Mouse (Mus musculus) kidney, postnatal 25 days (tissue): ENCODE data around the gene Cd5l.
"Not testable (repeated sequence)": the region's sequence is repeated elsewhere in the genome, so short reads cannot be mapped to it uniquely, and the experiment has no call there.

Experiments used
- DNase-seq, 2 experiments: peaks; one replicate each; pipeline ENCODE4 v3.0.0; 2021; ENCODE audit warnings: mixed read lengths in 2 of 2

Gene Cd5l

DNA sequence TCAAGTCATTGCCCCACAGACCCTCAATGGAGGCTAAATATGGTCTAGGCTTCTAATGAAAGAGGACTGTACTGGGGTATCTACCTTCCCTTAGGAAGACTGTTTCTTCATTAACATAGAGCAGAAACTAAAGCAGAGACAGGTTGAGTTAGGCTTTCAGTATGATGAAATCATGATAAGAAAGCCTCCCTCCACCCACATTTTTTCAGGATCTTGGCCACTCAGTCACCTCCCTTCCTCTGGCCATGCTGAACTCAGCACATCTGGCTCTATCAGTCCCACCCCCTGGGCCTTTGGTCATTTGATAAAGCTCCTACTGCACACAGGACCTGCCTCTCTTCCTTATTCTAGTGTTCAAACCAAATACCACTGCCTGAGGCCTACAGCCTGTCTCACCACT, at the start of gene Cd5l:
TSS of gene Cd5l (plus strand) at position 301 of the 400 bp plus-strand sequence.
- no peak for DNase-seq

DNA sequence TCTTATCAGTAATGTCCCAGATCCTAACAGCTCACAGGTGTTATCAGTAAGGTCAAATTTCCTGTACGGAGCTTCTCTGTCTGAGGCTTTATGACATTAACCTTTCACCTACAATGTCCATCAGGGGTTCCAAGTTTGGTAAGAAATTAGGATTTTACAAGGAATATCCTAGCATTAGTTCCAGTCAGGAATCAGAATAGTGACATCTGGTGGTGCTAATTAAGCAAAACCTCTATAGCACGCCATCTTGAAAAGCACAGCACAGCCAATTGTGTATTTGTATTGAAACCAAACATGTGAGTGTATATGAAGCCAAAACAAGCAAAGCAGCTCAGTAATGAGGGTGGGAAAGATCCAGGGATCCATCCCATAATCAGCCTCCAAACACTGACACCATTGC, 47.8 kb upstream of the Cd5l start:
- no peak for DNase-seq

DNA sequence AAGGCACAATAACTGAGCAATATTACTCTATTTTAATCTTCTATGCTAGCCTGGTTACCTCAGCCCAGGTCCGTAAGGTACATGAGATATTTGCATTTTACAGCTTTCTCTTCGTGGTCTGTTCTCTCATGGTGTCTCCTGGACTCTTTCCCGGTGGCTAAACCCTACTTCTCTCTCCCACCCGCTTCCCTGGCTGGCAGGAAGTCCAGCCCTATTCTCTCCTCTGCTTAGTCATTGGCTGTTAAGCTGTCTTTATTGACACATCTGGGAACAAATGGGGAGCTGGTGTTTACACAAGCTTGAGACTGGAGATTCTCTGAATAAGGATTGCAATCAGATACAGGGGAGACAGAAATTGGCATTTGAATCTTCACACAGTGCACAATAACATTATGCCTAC, 35.1 kb upstream of the Cd5l start:
- DNase-seq = no peak

DNA sequence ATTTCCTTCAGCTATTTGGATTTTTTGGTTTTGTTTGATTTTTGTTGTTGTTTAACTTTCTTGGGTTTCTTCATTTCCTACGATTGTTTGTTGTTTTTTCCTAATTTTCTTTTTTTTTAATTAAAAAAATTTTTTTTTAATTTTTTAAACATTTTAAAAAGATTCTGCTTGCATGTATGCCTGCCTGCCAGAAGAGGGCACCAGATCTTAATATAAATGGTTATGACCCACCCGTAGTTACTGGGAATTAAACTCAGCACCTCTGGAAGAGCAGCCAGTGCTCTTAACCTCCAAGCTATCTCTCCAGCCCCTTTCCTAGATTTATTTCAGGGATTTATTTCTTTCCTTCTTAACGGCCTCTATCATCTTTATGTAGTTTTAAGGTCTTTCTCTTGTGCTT, 33.9 kb upstream of the Cd5l start:
- no peak for DNase-seq

DNA sequence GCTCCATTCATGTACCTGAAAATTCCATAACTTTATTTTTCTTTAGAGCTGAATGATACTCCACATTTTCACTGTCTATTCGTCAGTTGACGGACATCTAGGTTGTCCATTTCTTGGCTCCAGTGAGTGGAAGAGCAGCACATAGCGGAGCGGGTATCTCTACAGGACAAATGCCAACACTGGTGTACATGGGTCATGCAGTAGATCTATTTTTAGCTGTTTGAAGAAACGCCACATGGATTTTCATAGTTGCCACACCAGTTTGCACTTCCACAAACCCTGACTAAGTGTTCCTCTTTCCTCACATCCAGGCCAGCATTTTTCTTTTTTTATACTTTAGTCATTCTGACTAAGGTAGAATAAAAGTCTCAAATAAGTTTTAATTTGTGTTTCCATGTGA, 19.8 kb upstream of the Cd5l start:
- DNase-seq = no peak

DNA sequence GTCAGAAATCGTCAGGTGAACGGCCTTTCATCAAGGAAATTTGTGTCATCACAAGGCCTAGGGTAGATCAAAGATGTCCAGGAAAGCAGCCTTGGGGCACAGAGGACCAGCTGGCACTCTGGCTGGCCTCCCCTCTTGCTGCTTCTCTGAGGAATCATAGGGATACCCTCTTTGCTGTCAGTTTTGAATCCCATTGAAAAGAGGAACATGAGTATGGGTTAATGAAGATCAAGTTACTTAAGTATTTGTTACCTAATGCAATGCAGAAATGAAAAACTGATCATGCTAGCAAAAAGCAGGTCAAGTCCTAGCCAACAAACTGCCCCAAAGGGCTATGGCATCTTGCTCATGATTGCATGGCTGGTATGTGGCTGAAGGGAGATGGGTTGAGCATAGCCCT, 6.7 kb upstream of the Cd5l start:
- DNase-seq = not testable (repeated sequence)

DNA sequence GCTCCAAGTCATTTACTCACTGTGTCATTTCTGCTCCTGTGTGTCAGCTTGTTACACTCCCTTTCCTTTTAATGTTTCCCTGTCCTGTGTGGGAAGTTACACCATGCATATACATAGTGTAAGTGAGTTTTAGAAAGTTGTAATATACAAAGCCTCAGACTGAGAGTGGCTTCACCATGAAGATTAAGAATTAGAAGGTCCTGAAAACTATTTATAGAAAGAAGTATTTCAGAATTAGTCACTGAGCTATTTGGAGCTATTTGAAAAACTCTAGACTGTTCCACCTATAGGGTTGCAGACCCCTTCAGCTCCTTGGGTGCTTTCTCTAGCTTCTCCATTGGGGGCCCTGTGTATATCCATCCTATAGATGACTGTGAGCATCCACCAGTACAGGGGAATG, 1.5 kb downstream of the Cd5l start:
- no peak for DNase-seq

DNA sequence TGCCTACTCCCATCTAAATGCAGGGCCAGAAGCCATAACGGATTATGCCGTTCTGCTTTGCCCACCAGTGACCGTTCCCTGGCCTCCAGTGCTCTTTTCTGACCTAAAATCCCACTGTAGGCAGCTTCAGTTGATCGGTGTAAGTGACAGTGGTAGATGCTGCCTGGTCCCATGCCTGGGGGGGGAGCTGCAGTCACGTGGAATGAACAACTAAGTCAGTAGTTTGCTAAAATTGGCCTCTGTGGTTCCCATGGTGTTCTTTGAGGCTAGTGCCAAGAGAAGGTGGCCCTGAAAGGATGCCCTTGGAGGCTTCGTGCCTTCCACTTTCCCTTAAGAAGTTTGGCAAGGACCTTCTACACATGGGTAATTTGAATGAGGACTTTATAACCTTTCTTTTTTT, 2.8 kb downstream of the Cd5l start:
- DNase-seq = no peak

DNA sequence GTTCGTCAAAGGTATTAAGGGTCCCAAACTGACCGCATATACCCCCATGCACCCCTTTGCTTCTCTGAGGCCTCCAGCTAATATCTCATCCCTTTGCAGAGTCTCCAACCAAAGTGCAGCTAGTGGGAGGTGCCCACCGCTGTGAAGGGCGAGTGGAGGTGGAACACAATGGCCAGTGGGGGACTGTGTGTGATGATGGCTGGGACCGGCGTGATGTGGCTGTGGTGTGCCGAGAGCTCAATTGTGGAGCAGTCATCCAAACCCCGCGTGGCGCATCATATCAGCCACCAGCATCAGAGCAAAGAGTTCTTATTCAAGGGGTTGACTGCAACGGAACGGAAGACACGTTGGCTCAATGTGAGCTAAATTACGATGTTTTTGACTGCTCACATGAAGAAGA, 8.0 kb downstream of the Cd5l start:
- DNase-seq = no peak

DNA sequence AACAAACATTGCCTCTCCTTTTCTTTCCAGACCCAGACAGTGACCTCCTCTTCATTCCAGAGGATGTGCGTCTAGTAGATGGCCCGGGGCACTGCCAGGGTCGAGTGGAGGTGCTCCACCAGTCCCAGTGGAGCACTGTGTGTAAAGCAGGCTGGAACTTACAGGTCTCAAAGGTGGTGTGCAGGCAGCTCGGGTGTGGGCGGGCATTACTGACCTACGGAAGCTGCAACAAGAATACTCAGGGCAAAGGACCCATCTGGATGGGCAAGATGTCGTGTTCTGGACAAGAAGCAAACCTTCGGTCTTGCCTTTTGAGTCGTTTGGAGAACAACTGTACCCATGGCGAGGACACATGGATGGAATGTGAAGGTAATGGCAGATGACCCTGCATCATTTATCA, 9.8 kb downstream of the Cd5l start:
- no peak for DNase-seq

DNA sequence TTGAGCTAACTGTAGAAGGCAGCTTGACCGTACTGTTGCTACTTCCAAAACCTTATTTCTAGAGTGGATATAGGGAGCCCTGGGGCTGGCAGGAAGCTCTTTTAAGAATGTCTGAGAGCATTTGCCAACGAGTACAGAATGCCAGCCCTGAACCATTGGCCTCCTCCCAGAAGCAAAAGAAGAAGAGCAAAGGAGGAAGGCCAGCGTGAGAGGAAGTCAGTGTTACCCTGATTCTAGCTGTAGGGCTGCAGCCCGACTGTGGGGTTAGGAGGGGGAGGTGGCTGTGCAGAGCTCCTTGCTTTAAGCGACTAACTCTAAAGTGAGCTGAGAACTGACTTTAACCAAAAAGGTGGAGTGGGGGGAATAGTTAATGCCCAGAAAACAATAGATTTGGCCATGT, 11.5 kb downstream of the Cd5l start:
- no peak for DNase-seq

DNA sequence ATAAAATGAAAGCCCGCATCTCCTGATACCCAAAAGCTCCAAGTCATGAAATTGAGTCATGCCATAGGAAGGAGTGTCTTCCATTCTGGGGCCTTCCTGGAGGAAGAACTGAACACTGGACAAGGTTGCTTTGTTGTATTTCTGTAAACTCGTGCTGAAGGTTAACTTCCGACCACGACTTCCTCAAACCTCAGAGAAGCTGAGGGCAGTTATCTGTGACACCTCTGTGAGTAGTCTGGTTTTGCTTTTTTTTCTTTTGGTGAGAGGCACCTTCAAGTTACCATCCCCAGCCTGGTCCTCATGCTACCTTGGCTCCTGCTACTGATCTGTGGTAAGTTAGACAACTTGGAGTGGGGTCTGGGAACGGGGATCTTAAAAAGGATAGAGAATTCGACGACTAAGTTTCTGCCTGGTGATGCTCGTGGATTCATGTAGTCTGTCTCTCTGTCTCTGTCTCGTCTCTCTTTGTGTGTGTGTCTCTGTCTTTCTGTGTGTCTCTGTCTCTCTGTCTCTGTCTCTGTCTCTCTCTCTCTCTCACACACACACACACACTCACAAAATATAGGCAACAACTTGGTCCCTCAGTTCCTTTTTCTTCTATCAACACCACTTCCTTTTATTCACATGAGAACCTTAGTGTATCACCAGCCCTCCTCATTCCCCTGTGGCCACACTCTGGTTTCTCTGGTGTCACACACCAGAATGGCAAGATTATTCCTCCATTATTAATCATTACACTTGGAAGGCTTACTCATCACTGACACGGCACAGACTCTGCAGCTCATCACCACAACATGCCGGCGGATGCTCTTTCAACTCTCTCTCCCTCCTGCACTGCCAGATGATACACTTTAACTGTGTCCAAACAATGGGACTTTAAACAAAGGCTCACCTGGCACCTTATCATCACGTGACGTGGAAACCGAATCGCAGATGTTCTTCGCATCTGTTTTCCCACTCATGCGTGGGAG, 18.8 kb downstream of the Cd5l start, which contains the start of gene Fcrl1:
TSS of gene Fcrl1 (plus strand) at position 193 of the 971 bp plus-strand sequence.
- DNase-seq = no peak

DNA sequence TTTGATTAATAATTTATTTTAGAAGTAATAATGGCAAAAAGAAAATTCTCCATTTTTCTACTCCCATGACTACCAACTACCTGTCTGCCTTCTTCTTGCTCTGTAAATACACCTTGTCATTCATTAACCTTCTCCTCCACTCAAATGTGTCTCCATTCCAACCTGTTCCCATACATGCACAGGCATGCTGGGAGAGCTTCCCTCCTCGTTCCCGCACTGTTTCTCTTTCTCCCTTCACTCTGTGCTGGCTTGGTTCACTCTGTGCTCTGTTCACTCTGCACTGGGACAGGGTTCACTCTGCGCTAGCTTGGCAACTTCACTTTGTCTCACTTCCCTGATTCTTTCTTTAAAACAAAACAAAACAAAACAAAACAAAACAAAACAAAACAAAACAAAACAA, 19.5 kb downstream of the Cd5l start:
- no peak for DNase-seq

DNA sequence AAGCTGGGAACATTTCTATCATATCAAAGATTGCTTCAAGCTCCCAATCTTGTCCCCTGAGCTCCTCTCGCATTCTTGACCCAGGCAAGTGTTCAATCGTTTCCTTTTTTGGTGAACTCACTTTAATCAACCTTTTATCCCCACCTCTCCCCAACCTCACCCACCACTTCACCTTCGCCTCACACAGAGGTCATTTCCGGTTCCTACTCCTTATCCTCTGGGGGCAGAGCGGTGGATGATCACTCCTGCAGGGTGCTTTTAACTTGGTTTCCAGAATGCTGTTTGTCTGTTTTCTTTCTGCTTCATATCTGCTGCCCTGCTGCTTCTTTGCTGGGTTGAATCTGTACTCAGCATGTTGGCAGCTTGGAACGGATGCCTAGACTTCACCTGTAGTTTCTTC, 20.0 kb downstream of the Cd5l start:
- no peak for DNase-seq

DNA sequence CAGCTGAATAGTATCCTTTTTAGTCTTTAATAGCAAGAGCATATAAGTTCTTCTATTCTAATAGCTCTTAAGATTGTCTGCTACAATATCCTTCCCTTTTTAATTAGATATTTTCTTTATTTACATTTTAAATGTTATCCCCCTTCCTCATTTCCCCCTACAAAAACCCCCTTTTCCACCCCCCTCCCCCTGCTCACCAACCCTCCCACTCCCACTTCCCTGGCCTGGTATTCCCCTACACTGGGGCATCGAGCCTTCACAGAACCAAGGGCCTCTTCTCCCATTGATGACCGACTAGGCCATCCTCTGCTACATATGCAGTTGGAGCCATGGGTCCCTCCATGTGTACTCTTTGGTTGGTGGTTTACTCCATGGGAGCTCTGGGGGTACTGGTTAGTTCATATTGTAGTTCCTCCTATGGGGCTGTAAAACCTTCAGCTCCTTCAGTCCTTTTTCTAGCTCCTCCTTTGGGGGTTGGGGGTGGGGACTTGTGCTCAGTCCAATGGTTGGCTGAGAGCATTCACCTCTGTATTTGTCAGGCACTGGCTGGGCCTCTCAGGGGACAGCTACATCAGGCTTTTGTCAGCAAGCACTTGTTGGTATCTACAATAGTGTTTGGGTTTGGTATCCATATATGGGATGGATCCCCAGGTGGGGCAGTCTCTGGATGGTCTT, 22.1 kb downstream of the Cd5l start:
- DNase-seq = not testable (repeated sequence)

DNA sequence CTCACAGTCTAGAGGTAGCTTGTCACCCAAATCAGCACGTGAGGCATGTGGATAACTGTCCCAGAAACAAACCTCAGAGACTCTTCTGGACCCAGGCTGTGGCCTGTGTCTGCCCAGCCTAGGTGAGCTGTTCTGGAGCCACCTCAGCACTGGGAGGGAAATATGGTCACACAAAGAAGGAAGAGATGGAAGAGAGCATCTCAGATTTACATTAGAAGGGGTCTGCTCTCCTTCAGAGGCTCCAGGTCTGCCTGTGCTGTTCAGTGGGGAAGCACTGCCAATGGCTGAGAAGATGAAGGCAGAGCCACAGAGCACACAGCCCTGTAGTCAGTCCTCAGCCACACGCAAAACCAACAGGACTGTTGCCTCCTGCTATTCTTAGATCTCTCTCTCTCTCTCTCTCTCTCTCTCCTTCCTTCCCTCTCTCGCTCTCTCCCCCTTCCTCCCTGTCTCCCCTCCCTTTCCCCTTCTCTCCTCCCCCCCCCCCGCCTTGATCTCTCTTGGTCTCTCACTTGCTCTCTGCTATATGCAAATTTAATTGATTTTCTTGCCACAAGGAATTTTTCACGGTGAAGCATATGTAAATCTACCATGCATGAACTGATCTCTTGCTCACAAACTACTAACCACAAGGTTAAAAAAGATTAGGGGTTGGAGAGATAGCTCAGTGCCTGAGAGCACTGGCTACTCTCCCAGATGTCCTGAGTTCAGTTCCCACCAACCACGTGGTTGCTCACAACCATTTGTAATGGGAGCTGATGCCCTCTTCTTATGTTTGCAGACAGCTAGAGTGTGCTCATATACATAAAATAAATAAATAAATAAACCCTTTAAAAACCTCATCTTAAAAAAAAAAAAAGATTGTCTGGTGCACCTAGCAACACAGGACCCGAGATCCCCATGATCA, 24.4 kb downstream of the Cd5l start:
- DNase-seq = no peak

DNA sequence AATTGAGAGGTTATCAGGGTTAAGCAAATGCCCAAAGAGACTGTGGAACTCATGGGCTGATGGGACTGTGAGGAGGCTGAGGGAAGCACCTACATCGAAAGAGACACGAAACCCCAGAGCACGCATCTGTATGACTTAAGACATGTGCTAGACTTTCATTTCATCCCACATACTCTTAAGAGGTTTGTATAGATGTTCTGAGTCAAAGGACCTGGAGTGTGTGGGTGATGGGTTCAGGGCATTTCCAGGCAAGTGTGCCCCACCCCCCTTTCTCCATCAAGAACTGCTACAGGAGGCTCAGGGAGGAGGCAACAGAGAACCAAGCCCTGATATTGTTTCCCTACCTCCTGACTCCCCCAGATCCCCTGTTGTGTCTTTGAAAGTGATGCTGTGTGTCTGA, 25.6 kb downstream of the Cd5l start:
- no peak for DNase-seq

DNA sequence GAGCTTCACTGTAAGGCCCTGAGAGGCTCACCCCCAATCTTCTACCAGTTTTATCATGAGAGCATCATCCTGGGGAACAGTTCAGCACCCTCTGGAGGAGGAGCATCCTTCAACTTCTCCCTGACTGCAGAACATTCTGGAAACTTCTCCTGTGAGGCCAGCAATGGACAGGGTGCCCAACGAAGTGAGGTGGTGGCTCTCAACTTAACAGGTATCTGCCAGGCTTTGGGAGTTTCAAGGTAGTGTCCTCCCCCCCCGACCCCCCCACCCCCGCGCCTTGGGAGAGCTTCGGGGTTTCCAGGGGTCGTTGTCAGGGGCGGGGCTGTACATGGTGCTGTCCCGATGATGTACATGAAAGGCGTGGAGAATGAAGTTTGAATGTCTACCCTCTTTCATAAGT, 27.4 kb downstream of the Cd5l start:
- no peak for DNase-seq

DNA sequence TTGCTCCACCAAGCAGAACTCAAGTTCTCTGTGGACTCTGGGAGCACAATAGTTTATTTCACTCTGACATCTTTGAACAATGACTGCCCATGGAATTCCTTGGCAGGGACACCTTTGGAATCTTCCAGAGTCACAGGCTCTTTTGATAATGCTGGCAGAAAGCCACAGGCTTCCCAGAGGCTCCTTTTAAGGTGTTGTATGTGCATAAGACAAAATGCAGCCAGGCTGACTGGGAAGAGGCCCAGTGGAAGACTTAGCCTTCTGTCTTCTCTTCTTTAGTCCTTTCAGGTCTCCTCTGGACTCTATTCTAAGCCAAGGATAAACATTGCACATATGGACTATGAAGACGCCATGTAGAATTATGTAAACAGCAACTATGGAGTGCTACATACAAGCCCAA, 33.3 kb downstream of the Cd5l start:
- DNase-seq = no peak

DNA sequence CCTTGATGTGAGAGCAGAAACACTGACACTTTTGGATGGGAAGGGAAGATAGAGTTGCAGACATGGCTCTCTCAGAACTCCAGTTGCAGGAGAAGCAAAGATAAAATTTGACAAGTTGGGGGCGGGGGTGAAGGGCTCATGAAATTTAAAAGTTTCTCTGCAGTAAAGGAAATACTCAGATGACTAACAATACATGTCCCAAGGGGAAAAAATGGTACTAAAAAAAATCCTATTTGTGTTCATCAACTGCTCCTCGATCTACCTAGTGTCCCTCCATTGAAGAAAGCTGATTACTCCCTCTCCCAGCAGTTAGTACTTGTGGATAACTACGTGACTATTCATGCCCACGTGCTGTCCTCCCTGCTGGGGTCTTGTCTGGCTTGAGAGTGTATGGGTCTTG, 41.1 kb downstream of the Cd5l start:
- no peak for DNase-seq

DNA sequence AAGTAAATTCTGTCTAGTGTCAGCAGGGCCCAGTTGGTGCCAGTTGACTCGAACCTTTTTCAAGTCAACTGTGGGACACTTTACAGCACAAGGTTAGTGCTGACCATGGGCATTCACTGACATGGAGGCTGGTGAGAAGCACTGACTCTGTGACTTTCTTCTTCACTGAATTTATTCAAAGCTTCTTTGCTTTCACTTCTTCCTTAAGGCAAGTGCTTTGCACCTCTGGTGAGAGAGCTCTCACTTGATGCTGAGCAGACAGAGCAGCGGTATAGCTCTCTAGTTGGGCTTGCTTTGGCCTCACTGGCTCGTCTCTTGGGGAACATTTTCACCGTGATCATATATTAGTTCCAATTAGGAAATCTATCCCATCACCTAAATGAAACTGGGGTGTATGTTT, 42.2 kb downstream of the Cd5l start:
- DNase-seq = no peak

DNA sequence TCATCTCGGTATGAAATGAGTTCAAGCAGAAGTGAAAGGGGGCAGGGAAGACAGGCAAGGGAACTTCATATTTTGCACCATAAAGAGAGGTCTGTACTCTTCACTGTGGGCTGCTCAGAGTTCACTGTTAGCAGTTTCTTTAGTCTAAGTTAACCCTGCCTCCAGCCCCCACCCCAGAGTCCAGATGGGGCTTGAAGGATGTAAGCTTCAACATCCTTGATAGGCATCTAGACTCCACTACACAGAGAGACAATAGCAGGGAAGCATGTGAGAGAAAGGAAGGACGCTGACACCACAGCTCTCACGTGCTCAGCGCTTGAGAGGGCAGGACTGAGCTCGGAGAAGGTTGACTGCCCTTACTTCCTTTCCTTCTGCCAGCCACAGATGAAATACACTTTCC, 43.6 kb downstream of the Cd5l start:
- DNase-seq = no peak

DNA sequence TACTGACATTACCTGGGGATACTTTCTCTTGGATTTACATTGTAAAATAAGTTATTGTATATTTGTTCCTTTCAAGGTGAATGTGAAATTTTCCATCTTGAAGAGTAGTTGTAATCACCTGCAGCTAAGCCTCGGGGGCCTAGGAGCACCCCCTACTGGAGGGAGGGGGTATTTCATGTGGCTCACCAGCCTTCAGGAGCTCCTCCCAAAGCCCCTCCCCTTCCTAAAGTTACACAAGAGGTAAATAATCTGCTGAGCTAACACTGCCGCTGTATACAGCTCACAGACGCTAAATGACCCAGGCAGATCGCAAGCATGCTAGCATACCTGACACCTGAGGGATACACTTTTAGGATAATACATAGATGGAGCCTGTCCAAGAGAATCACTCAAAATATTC, 50.5 kb downstream of the Cd5l start:
- DNase-seq = no peak
